Mouse (Mus musculus): ENCODE results near the gene Commd1. TPM values are rescaled to one million over a fixed set of nuclear protein-coding genes. Genes with fewer than 3 reads are reported as not detected.

The Commd1 gene
- polyA plus RNA-seq, 1 experiment from 2014 or later, result 167 TPM

DNA sequence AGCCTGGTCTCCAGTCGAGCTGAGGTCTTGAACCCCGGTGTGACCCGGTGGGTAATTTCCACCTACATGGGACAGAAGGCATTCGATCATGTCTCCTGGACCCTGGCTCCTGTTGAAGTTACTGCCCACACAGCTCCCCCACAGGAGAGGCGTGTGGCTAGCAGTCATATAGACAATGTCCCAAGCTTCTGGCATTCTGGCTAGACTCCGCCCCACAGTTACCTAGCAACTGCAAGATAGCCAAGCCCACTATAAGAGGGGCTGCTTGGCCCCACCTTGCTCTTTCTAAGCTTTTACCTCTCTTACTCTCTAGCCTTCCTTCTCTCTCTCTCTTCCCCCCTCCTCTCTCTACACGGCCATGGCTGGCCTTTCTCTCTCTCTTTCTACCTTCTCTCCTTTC is 64.4 kb downstream of the Commd1 start:
- Histone ChIP-seq H3K27me3 (no peaks in the 10 kb centered on the region), H3K9ac (no peak overlapping the region), H3K4me3 (replicated peaks) (no peak overlapping the region), H3K36me3 (replicated peaks) (no peaks in the 10 kb centered on the region), H3K4me1 (replicated peaks) (peaks cover 30% of the 10 kb centered on the region), H3K4me2 (no peak overlapping the region), H3K9me3 (replicated peaks) (no peaks in the 10 kb centered on the region), H3K27ac (replicated peaks) (no peak overlapping the region)
- WGBS (ENCODE audit: insufficient replicate concordance), result 73% methylated on average over 7 of the region's 7 CpGs
- ATAC-seq (ENCODE audit: insufficient read depth), result no peak

DNA sequence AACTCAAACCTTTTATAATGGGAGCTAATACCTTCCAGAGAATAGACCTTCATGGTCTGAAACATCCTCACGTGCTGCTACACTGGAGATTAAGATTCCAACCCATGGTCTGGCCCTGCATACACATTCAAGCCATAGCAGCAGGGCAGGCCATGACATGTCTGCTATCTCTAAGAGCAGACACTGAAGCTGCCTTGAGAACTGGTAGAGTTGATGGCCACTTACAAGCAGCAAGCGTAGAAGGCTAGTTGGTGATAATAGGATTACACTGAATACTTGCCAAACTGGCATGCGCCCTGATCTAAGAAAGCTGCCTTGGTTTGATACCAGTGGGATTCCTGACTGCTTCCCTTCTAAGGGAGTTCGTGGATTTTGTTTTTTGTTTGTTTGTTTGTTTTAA is 68.4 kb downstream of the Commd1 start:
- WGBS (ENCODE audit: insufficient replicate concordance), result 30% methylated on average over 4 of the region's 4 CpGs
- no peak overlapping the region for H3K27ac ChIP-seq (replicated peaks)
- H3K4me3 ChIP-seq (replicated peaks), result no peak overlapping the region
- no peak overlapping the region for H3K4me2 ChIP-seq
- no peak overlapping the region for H3K9ac ChIP-seq
- peak; percentile 81 for ATAC-seq (ENCODE audit: insufficient read depth)
- no peaks in the 10 kb centered on the region for H3K9me3 ChIP-seq (replicated peaks)
- H3K4me1 ChIP-seq (replicated peaks), result peaks cover 30% of the 10 kb centered on the region
- no peaks in the 10 kb centered on the region for H3K27me3 ChIP-seq
- H3K36me3 ChIP-seq (replicated peaks), result no peaks in the 10 kb centered on the region

DNA sequence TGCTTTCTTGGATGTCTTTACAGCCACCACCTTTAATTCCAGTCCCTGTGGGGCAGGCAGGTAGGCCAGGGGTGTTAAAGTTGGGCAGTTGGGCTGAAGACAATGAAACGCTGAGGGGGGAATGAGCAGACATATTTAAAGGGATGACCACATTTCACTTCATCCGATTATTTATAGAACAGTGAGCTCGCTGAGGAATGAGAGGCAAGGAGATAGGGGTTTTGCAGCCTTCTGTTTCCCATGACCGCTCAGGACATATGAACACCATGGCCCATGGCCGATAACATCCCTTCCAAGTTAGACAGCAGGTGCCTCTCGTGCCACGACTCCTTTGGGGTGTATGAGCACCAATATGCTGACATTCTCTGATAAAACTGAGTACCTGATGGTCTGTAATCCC is 70.4 kb downstream of the Commd1 start:
- no peak overlapping the region for H3K9ac ChIP-seq
- no peaks in the 10 kb centered on the region for H3K9me3 ChIP-seq (replicated peaks)
- no peak for ATAC-seq (ENCODE audit: insufficient read depth)
- 67% methylated on average over 7 of the region's 7 CpGs for WGBS (ENCODE audit: insufficient replicate concordance)
- no peaks in the 10 kb centered on the region for H3K27me3 ChIP-seq
- no peak overlapping the region for H3K4me3 ChIP-seq (replicated peaks)
- no peak overlapping the region for H3K4me2 ChIP-seq
- H3K27ac ChIP-seq (replicated peaks), result no peak overlapping the region
- no peaks in the 10 kb centered on the region for H3K36me3 ChIP-seq (replicated peaks)
- peaks cover 22% of the 10 kb centered on the region for H3K4me1 ChIP-seq (replicated peaks)

DNA sequence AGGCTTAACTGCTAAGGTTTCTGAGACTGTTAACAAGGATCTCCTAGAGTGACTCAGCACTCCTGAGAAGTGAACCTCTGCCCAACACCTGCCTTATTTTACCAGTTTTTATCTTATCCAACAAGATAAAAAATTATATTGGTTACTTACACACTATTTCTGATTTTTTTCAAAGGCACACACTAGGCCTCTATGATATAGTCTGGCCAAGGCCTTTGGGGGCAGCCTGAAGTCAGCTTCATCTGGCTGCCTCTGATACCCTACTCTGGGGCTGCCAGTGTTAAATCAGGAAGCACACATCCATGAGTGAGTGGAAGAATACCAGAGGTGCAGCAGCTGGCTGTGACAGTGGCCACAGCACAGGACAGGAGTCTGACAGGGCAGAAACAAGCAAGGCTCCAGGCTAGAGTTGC is 75.7 kb downstream of the Commd1 start:
- no peak overlapping the region for H3K4me2 ChIP-seq
- no peaks in the 10 kb centered on the region for H3K36me3 ChIP-seq (replicated peaks)
- H3K9me3 ChIP-seq (replicated peaks), result no peaks in the 10 kb centered on the region
- no peak for ATAC-seq (ENCODE audit: insufficient read depth)
- H3K9ac ChIP-seq, result no peak overlapping the region
- no peak overlapping the region for H3K27ac ChIP-seq (replicated peaks)
- no peak overlapping the region for H3K4me3 ChIP-seq (replicated peaks)
- peaks cover 5% of the 10 kb centered on the region; the same call in 1 of the 2 replicates for H3K4me1 ChIP-seq (replicated peaks)
- H3K27me3 ChIP-seq, result no peaks in the 10 kb centered on the region

DNA sequence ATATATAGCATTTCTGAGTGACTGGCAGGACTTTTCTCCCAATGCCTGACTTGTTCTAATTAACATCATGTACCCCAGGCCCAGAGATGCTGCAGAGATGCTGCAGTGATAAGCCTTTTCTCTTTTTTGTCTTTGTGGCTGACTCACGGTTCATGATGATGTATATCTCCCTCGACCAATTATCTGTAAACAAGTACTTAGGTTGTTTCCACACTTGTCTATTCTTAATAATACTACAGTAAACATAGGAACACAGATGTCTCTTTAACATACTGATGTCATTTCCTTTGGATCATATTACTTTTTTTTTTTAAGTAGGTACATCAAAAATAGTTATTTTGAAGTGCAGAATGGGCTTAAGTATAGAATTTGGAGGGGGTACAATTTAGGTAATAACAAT is 79.3 kb downstream of the Commd1 start:
- H3K36me3 ChIP-seq (replicated peaks), result no peaks in the 10 kb centered on the region
- H3K4me2 ChIP-seq, result no peak overlapping the region
- H3K4me1 ChIP-seq (replicated peaks), result peaks cover 11% of the 10 kb centered on the region; the same call in 1 of the 2 replicates
- no peaks in the 10 kb centered on the region for H3K9me3 ChIP-seq (replicated peaks)
- H3K4me3 ChIP-seq (replicated peaks), result no peak overlapping the region
- 53% methylated on average over 2 of the region's 2 CpGs for WGBS (ENCODE audit: insufficient replicate concordance)
- H3K27ac ChIP-seq (replicated peaks), result no peak overlapping the region
- H3K9ac ChIP-seq, result no peak overlapping the region
- H3K27me3 ChIP-seq, result no peaks in the 10 kb centered on the region
- no peak for ATAC-seq (ENCODE audit: insufficient read depth)

DNA sequence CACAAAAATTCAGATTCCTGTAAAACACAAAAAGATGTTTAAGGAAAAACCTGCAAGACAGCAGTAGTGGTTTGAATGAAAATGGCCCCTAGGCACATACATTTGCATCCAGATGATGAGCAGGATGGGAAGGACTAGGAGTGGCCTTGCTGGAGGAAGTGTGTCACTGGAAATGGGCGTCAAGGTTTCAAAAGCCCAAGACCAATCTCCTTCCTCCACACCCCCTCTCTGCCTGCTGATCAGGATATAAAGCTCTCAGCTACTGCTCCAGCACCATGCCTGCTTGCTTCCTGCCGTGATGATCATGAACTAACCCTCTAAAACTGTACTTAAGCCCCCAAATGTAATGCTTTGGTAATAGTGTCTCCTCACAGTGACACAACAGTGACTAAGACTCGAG is 82.1 kb downstream of the Commd1 start:
- H3K4me2 ChIP-seq, result no peak overlapping the region
- no peak overlapping the region for H3K27ac ChIP-seq (replicated peaks)
- no peak overlapping the region for H3K9ac ChIP-seq
- no peaks in the 10 kb centered on the region for H3K9me3 ChIP-seq (replicated peaks)
- H3K4me3 ChIP-seq (replicated peaks), result no peak overlapping the region
- WGBS (ENCODE audit: insufficient replicate concordance), result 30% methylated on average over 3 of the region's 3 CpGs
- H3K27me3 ChIP-seq, result no peaks in the 10 kb centered on the region
- H3K4me1 ChIP-seq (replicated peaks), result peaks cover 6% of the 10 kb centered on the region; the same call in 1 of the 2 replicates
- ATAC-seq (ENCODE audit: insufficient read depth), result no peak
- H3K36me3 ChIP-seq (replicated peaks), result no peaks in the 10 kb centered on the region

DNA sequence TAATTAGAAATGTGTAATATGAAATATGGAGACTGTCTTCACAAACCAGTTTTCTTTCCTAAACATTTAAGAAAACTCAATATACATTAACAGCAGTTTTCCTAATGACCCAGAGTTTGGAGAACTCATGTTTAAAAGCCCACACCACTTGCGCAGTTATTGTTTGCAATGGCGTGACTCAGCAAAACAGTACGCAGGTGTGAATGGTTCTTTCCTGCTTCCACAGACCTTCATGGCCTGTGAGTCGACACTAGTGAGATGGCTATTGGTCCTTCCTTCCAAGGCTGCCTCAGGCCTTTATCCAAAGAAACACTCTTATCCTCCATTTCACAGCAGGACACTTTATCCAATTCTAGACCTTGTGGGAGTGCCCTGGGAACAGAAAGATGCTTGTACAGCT is 84.5 kb downstream of the Commd1 start:
- no peak for ATAC-seq (ENCODE audit: insufficient read depth)
- Histone ChIP-seq H3K4me2 (no peak overlapping the region), H3K9ac (no peak overlapping the region), H3K4me3 (replicated peaks) (no peak overlapping the region), H3K27me3 (no peaks in the 10 kb centered on the region), H3K4me1 (replicated peaks) (peaks cover 8% of the 10 kb centered on the region; the same call in 1 of the 2 replicates), H3K36me3 (replicated peaks) (no peaks in the 10 kb centered on the region), H3K9me3 (replicated peaks) (no peaks in the 10 kb centered on the region), H3K27ac (replicated peaks) (no peak overlapping the region)
- 63% methylated on average over 4 of the region's 4 CpGs for WGBS (ENCODE audit: insufficient replicate concordance)

DNA sequence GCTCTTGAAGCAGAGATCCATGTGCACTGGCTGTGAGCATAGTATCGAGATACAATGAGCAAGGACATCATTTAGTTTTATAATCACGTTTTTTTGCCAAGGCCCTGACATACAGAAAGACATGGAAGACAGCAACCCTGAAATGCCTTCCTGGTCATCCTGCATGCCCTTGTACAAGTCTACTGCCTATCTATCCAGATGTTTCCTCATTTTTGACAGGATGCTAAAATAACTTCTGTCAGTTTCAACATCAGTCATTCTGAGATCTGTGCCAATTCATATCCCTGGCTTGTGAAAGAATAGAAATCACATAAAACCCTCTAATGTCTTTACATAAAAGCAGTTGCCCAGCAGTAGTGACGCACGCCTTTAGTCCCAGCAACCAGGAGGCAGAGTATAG is 85.1 kb downstream of the Commd1 start:
- no peaks in the 10 kb centered on the region for H3K36me3 ChIP-seq (replicated peaks)
- H3K27me3 ChIP-seq, result no peaks in the 10 kb centered on the region
- H3K9ac ChIP-seq, result no peak overlapping the region
- no peaks in the 10 kb centered on the region for H3K9me3 ChIP-seq (replicated peaks)
- peaks cover 13% of the 10 kb centered on the region for H3K4me1 ChIP-seq (replicated peaks)
- H3K4me3 ChIP-seq (replicated peaks), result no peak overlapping the region
- H3K4me2 ChIP-seq, result no peak overlapping the region
- 64% methylated on average over 4 of the region's 4 CpGs for WGBS (ENCODE audit: insufficient replicate concordance)
- no peak overlapping the region for H3K27ac ChIP-seq (replicated peaks)
- no peak for ATAC-seq (ENCODE audit: insufficient read depth)

DNA sequence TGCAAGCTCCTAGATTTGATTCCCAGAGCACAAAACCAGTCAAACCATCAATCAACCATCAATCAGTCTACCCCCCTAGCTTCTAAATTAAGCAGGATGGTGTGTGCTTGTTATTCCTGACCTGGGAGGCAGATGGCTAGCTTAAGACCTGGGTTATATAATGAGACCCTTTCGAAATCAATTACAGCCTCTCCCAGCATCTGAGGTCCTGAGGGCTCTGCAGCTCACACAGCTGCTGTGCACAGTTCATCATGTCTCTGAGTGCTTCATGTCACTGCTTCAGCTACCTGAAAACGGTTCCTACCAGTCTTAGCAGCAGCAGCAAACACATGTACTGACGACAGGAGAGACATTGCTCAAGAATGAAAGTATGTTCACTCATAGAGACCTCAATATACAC is 89.1 kb downstream of the Commd1 start:
- Histone ChIP-seq H3K4me2 (no peak overlapping the region), H3K27ac (replicated peaks) (no peak overlapping the region), H3K4me3 (replicated peaks) (no peak overlapping the region), H3K27me3 (0 out of 2 replicates have a peak, but pooled peaks cover 3% of the 10 kb centered on the region), H3K4me1 (replicated peaks) (peaks cover 8% of the 10 kb centered on the region), H3K9ac (no peak overlapping the region), H3K9me3 (replicated peaks) (no peaks in the 10 kb centered on the region), H3K36me3 (replicated peaks) (no peaks in the 10 kb centered on the region)
- ATAC-seq (ENCODE audit: insufficient read depth), result no peak
- 57% methylated on average over 3 of the region's 3 CpGs for WGBS (ENCODE audit: insufficient replicate concordance)

DNA sequence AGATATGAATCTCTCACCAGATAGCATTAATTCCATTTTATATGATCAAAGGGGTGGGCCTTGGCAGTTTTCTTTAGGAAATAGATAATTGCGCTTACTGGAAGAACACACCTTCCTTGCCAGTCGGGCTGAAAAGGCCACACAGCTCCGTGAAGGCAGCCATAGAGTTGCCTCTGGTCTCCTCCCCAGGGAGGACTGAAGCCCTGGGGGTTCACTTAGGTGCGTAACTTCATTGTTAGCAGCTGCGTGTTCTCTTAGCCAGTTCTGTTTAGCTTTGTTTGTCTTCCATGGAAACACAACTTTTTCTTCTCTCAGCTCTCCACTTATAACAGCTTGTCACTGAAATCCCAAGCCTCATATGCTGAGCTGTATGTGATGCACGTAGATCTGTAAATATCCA is 89.7 kb downstream of the Commd1 start:
- H3K4me3 ChIP-seq (replicated peaks), result no peak overlapping the region
- H3K27ac ChIP-seq (replicated peaks), result no peak overlapping the region
- 0 out of 2 replicates have a peak, but pooled peaks cover 3% of the 10 kb centered on the region for H3K27me3 ChIP-seq
- no peak for ATAC-seq (ENCODE audit: insufficient read depth)
- no peak overlapping the region for H3K9ac ChIP-seq
- H3K36me3 ChIP-seq (replicated peaks), result no peaks in the 10 kb centered on the region
- H3K4me2 ChIP-seq, result no peak overlapping the region
- H3K4me1 ChIP-seq (replicated peaks), result peaks cover 8% of the 10 kb centered on the region
- WGBS (ENCODE audit: insufficient replicate concordance), result 68% methylated on average over 6 of the region's 6 CpGs
- H3K9me3 ChIP-seq (replicated peaks), result no peaks in the 10 kb centered on the region

DNA sequence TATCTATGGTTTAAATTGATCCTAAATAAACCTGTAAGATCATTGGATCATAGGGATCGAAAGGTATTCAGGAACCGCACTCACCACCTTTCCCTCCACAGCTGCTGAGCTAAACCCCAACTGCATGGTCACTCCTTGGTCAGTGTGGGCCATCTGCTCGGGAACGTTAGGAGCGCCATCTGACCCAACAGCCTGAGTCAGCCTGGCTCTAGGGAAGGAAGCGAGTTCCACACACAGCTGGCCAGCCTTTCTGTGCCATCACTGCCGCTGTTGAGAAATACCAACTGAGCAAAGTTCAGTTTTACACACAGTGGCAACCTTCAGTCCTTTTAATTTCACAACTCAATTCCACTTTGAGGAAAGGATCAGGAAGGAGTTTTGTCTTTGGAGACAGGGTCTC is 90.3 kb downstream of the Commd1 start:
- H3K4me1 ChIP-seq (replicated peaks), result peaks cover 8% of the 10 kb centered on the region
- 0 out of 2 replicates have a peak overlapping the region, but pooled peaks have one; percentile 3 for H3K4me2 ChIP-seq
- H3K9ac ChIP-seq, result no peak overlapping the region
- peak; percentile 15; the same call in 1 of the 2 replicates for ATAC-seq (ENCODE audit: insufficient read depth)
- 62% methylated on average over 7 of the region's 7 CpGs for WGBS (ENCODE audit: insufficient replicate concordance)
- no peak overlapping the region for H3K4me3 ChIP-seq (replicated peaks)
- no peaks in the 10 kb centered on the region for H3K36me3 ChIP-seq (replicated peaks)
- H3K9me3 ChIP-seq (replicated peaks), result no peaks in the 10 kb centered on the region
- 0 out of 2 replicates have a peak, but pooled peaks cover 3% of the 10 kb centered on the region for H3K27me3 ChIP-seq
- no peak overlapping the region for H3K27ac ChIP-seq (replicated peaks)

DNA sequence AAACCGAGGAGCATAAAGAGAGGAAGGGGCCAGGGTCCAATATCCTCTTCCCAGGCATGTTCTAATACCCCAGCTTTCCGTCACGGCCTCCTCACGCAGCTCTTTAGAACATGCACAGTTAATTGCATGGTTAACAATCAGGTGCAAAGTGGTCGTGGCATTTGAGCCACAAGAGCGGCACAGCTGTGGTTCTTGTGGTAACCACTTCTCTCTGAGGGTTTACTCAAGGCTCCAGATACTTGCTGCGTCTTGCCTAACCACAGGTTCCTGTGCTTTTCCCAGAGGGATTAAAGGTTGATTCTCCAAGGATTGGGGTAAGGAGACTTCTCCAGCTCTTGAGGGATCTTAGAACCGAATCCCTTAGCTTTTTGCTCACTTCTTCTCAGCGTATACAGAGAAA is 90.9 kb downstream of the Commd1 start:
- Histone ChIP-seq H3K9ac (no peak overlapping the region), H3K36me3 (replicated peaks) (no peaks in the 10 kb centered on the region), H3K9me3 (replicated peaks) (no peaks in the 10 kb centered on the region), H3K4me3 (replicated peaks) (no peak overlapping the region), H3K4me1 (replicated peaks) (peaks cover 8% of the 10 kb centered on the region), H3K27ac (replicated peaks) (no peak overlapping the region), H3K27me3 (0 out of 2 replicates have a peak, but pooled peaks cover 3% of the 10 kb centered on the region), H3K4me2 (0 out of 2 replicates have a peak overlapping the region, but pooled peaks have one; percentile 3)
- WGBS (ENCODE audit: insufficient replicate concordance), result 30% methylated on average over 9 of the region's 9 CpGs
- no peak for ATAC-seq (ENCODE audit: insufficient read depth)
